Mouse (Mus musculus) kidney, embryonic 15.5 days (tissue): ENCODE measurements at regions not wholly inside any gene's neighbourhood (a gene's known extent, or its start where the extent isn't known, plus 50 kb on each side); places are given as distances from the start of the nearest gene placed in this dataset.

Experiments
- ATAC-seq: fragments of 200-750 bp; cut with Nextera tagmentation; replicated peaks from 2 replicates; pipeline ENCODE4 v1.8.0; 2017; ENCODE audit warnings: moderate TSS enrichment; ENCODE audit not compliant: low FRiP score
- H3K27ac ChIP-seq: fragments of 300-500 bp; sonication (generic); 2 replicates; pipeline ENCODE4 v1.5.1; 2015; ENCODE audit warnings: mild to moderate bottlenecking, inconsistent platforms
- H3K27me3 ChIP-seq: fragments of 300-500 bp; sonication (generic); 2 replicates; pipeline ENCODE4 v1.6.1; 2015; ENCODE audit warnings: inconsistent platforms
- H3K36me3 ChIP-seq: fragments of 300-500 bp; sonication (generic); 2 replicates; pipeline ENCODE4 v1.6.1; 2015; ENCODE audit warnings: inconsistent platforms
- H3K4me1 ChIP-seq: fragments of 300-500 bp; sonication (generic); 2 replicates; pipeline ENCODE4 v1.6.1; 2015; ENCODE audit warnings: inconsistent platforms
- H3K4me2 ChIP-seq: fragments of 300-500 bp; sonication (generic); 2 replicates; pipeline ENCODE4 v1.6.1; 2015; ENCODE audit warnings: moderate library complexity, mild to moderate bottlenecking, inconsistent platforms
- H3K4me3 ChIP-seq: fragments of 300-500 bp; sonication (generic); replicated peaks from 2 replicates; pipeline ENCODE4 v1.5.1; 2015; ENCODE audit warnings: mild to moderate bottlenecking, inconsistent platforms
- H3K9ac ChIP-seq: fragments of 300-500 bp; sonication (generic); 2 replicates; pipeline ENCODE4 v1.6.1; 2015; ENCODE audit warnings: mild to moderate bottlenecking, inconsistent platforms
- H3K9me3 ChIP-seq: fragments of 300-500 bp; sonication (generic); replicated peaks from 2 replicates; pipeline ENCODE4 v1.6.1; 2016; ENCODE audit warnings: inconsistent platforms
- WGBS: fragments of 180-500 bp; shearing (Covaris S2); methylation state at CpG from one replicate; pipeline ENCODE4 v1.1.7; 2015; ENCODE audit warnings: mixed read lengths; 5-methylcytosine and 5-hydroxymethylcytosine counted together

GRCm38 (mm10) chr5:101537518-101538380 lies 127.0 kb downstream of the Nkx6-1 start:
- ATAC-seq: peak; percentile 52
- H3K27me3 ChIP-seq: peaks cover 72% of the 10 kb centered on the region
- no peaks in the 10 kb centered on the region for H3K36me3 ChIP-seq
- WGBS: 5% methylated on average over 23 of the region's 23 CpGs
- no peak overlapping the region for H3K27ac ChIP-seq
- H3K9ac ChIP-seq: no peak overlapping the region
- peak overlapping the region; percentile 28 for H3K4me3 ChIP-seq
- peak overlapping the region; percentile 55 for H3K4me2 ChIP-seq
- no peaks in the 10 kb centered on the region for H3K9me3 ChIP-seq
- H3K4me1 ChIP-seq: peaks cover 17% of the 10 kb centered on the region

- no peak overlapping the region for H3K9ac ChIP-seq
- no peaks in the 10 kb centered on the region for H3K9me3 ChIP-seq
- ATAC-seq: no peak
- 68% methylated on average over 5 of the region's 5 CpGs for WGBS
- H3K27me3 ChIP-seq: peaks cover 59% of the 10 kb centered on the region
- no peaks in the 10 kb centered on the region for H3K36me3 ChIP-seq
- H3K4me3 ChIP-seq: no peak overlapping the region
- H3K4me2 ChIP-seq: no peak overlapping the region
- H3K27ac ChIP-seq: no peak overlapping the region
- peaks cover 17% of the 10 kb centered on the region for H3K4me1 ChIP-seq
These were observed 129.3 kb downstream of the Nkx6-1 start for GRCm38 (mm10) chr5:101535451-101535850.

GRCm38 (mm10) chr5:101525346-101525745 lies 139.4 kb downstream of the Nkx6-1 start:
- no peaks in the 10 kb centered on the region for H3K9me3 ChIP-seq
- H3K4me1 ChIP-seq: peaks cover 15% of the 10 kb centered on the region
- ATAC-seq: no peak
- H3K4me2 ChIP-seq: no peak overlapping the region
- no peaks in the 10 kb centered on the region for H3K36me3 ChIP-seq
- no peak overlapping the region for H3K27ac ChIP-seq
- H3K9ac ChIP-seq: no peak overlapping the region
- no peak overlapping the region for H3K4me3 ChIP-seq
- H3K27me3 ChIP-seq: peaks cover 46% of the 10 kb centered on the region
- WGBS: 63% methylated on average over 5 of the region's 5 CpGs

GRCm38 (mm10) chr5:101524670-101525069 lies 140.1 kb downstream of the Nkx6-1 start:
- H3K4me2 ChIP-seq: no peak overlapping the region
- H3K4me3 ChIP-seq: no peak overlapping the region
- ATAC-seq: no peak

GRCm38 (mm10) chr5:101523902-101524301 lies 140.9 kb downstream of the Nkx6-1 start:
- Histone ChIP-seq H3K4me3 (no peak overlapping the region), H3K4me1 (peaks cover 15% of the 10 kb centered on the region), H3K36me3 (no peaks in the 10 kb centered on the region), H3K4me2 (peak overlapping the region; percentile 50), H3K27me3 (peaks cover 48% of the 10 kb centered on the region), H3K9ac (no peak overlapping the region), H3K27ac (0 out of 2 replicates have a peak overlapping the region, but pooled peaks have one; percentile 15), H3K9me3 (no peaks in the 10 kb centered on the region)
- 10% methylated on average over 7 of the region's 7 CpGs for WGBS
- ATAC-seq: peak; percentile 47; the same call in 1 of the 2 replicates

More at GRCm38 (mm10) chr5:101524670-101525069, 140.1 kb downstream of the Nkx6-1 start:
- Histone ChIP-seq H3K36me3 (no peaks in the 10 kb centered on the region), H3K27me3 (peaks cover 43% of the 10 kb centered on the region), H3K9ac (no peak overlapping the region), H3K4me1 (peaks cover 15% of the 10 kb centered on the region), H3K27ac (no peak overlapping the region), H3K9me3 (no peaks in the 10 kb centered on the region)
- 23% methylated on average over 4 of the region's 4 CpGs for WGBS

DNA sequence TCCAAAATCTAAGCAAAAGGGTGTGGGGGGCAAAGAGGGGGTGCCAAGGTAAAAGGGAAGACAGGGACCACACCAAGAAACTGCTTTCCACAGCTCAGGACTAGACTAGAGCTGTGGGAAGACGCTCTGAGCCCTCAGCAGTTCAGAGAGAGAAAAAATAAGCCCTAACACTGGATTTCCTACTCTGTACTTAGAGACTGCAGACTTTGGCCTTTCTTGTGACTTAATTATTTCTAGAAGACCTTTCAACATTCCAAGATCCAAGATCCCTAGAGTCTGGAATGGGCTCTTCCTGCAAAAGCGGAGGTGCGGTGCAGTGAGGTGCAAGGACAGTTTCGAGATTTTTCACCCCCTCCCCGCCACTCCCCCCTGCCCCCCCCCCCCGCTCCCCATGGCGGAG lies 141.3 kb downstream of the Nkx6-1 start:
- Histone ChIP-seq H3K27ac (0 out of 2 replicates have a peak overlapping the region, but pooled peaks have one; percentile 15), H3K9ac (no peak overlapping the region), H3K4me2 (peak overlapping the region; percentile 50), H3K4me1 (peaks cover 15% of the 10 kb centered on the region), H3K36me3 (no peaks in the 10 kb centered on the region), H3K27me3 (peaks cover 48% of the 10 kb centered on the region), H3K4me3 (no peak overlapping the region), H3K9me3 (no peaks in the 10 kb centered on the region)
- ATAC-seq: no peak
- 21% methylated on average over 6 of the region's 7 CpGs for WGBS

- 0 out of 2 replicates have a peak, but pooled peaks have one; percentile 21 for ATAC-seq
- H3K36me3 ChIP-seq: no peaks in the 10 kb centered on the region
- 29% methylated on average over 9 of the region's 9 CpGs for WGBS
- no peak overlapping the region for H3K9ac ChIP-seq
- H3K9me3 ChIP-seq: no peaks in the 10 kb centered on the region
- H3K4me3 ChIP-seq: no peak overlapping the region
- no peak overlapping the region for H3K4me2 ChIP-seq
- H3K4me1 ChIP-seq: peaks cover 15% of the 10 kb centered on the region
- H3K27me3 ChIP-seq: peaks cover 36% of the 10 kb centered on the region
- no peak overlapping the region for H3K27ac ChIP-seq
These were observed 143.7 kb downstream of the Nkx6-1 start for GRCm38 (mm10) chr5:101520935-101521655.

- Histone ChIP-seq H3K4me3 (no peak overlapping the region), H3K27me3 (peaks cover 21% of the 10 kb centered on the region; the same call in 1 of the 2 replicates), H3K4me2 (no peak overlapping the region), H3K36me3 (no peaks in the 10 kb centered on the region), H3K27ac (no peak overlapping the region), H3K9me3 (no peaks in the 10 kb centered on the region), H3K9ac (no peak overlapping the region), H3K4me1 (peaks cover 8% of the 10 kb centered on the region)
- 49% methylated on average over 14 of the region's 14 CpGs for WGBS
- no peak for ATAC-seq
These were observed 145.8 kb downstream of the Nkx6-1 start for GRCm38 (mm10) chr5:101518791-101519547.

DNA sequence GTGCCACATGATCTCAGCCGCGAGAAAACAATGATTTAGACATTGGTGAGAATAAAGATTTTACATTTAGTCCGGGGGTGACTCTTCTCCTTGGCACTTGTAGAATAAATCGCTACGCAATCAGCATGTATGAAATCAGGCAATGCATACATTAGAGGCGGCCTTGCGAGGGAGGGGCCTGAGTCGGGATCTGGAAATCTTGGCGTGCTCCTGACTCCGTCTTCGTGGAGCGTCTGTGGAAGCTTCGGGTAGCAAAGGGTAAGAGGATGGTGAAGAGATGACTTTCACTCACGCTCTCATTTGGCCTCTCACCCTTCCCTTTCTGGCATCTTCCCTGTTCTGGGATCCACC lies 167.1 kb downstream of the Nkx6-1 start:
- Histone ChIP-seq H3K4me1 (no peaks in the 10 kb centered on the region), H3K4me2 (no peak overlapping the region), H3K9me3 (no peaks in the 10 kb centered on the region), H3K36me3 (no peaks in the 10 kb centered on the region), H3K27me3 (no peaks in the 10 kb centered on the region), H3K4me3 (no peak overlapping the region), H3K27ac (no peak overlapping the region), H3K9ac (no peak overlapping the region)
- ATAC-seq: no peak
- WGBS: 88% methylated on average over 14 of the region's 14 CpGs

DNA sequence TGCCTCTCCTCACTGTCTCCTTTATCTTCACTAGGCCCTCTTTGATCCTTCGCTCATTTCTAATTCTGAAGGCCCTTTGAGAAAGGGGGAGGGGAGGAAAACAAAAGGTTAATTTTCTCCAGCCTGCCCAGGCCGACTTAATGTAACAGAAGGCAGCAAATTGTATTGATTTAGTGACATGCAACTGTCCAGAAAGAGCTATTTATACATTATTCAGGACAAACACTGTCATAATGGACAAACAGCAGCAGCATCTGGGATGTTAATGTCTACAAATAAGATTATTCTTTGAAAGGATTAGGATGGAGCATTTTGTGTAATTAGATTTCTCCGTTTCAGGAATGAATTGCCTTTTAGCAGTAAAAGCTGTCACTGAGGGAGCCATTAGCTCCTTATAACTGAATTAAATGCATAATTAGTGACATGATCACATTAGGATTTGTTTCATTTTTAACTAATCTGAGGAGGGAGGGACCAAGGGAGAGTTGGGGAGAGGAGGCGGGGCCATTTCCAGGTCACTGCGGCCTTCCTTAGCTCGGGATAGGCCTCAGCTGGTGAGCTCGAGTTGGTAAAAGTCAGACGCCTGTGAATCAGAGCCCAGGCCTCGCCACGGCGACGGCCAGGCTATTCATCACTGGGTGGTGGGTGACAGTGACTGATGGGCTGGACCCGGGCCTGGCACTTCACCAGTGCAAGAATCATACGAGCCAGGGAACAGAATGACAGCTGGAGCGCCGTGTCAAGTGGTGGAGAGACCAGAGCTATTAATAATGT lies 167.7 kb downstream of the Nkx6-1 start:
- Histone ChIP-seq H3K9me3 (no peaks in the 10 kb centered on the region), H3K36me3 (no peaks in the 10 kb centered on the region), H3K4me2 (no peak overlapping the region), H3K4me1 (no peaks in the 10 kb centered on the region), H3K9ac (no peak overlapping the region), H3K4me3 (no peak overlapping the region), H3K27ac (no peak overlapping the region), H3K27me3 (no peaks in the 10 kb centered on the region)
- 0 out of 2 replicates have a peak, but pooled peaks have one; percentile 52 for ATAC-seq
- WGBS: 55% methylated on average over 16 of the region's 16 CpGs

GRCm38 (mm10) chr5:101496161-101496560 lies 168.6 kb downstream of the Nkx6-1 start:
- Histone ChIP-seq H3K4me1 (no peaks in the 10 kb centered on the region), H3K9me3 (no peaks in the 10 kb centered on the region), H3K4me2 (no peak overlapping the region), H3K36me3 (no peaks in the 10 kb centered on the region), H3K27ac (no peak overlapping the region), H3K4me3 (no peak overlapping the region), H3K27me3 (no peaks in the 10 kb centered on the region), H3K9ac (no peak overlapping the region)
- no peak for ATAC-seq
- WGBS: 95% methylated on average over 9 of the region's 9 CpGs
